Mouse (Mus musculus) erythroblast, embryonic 14.5 days (primary cell): Measurements from ENCODE around the gene Foxj2.

Experiments
- GATA1 ChIP-seq: IDR thresholded peaks from 2 replicates; pipeline ENCODE4 v1.6.1; 2012; ENCODE audit warnings: low read length, inconsistent platforms, mixed read lengths
- TAL1 ChIP-seq: IDR thresholded peaks from 3 replicates; pipeline ENCODE4 v1.6.1; 2012; ENCODE audit warnings: low read length, inconsistent platforms, mixed read lengths

DNA sequence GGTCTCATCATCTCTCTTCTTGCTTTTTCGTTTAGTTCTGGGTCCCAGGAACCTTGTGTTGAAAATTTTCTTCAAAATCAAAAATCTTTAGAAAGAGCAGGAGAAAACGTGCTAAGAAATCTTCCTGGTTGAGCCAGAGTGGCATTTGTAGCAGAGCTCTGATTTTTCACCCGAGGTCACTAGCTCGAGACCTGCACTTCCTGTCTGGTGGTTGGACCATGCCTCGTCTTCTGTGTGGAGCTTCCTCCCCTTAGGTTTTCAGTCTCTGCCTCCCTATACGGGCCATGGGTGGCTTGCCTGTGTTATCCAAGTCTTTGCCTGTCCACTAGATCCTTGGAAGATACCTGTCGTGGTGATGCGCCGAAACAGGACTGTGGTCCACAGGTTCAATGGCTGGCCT is 2.1 kb downstream of the Foxj2 start:
- TF ChIP-seq GATA1, result no peak
- no peak for TF ChIP-seq TAL1
